Mouse (Mus musculus) midbrain, embryonic 10.5 days (tissue): ENCODE measurements around the gene Slc15a2. TPM values are rescaled to one million over a fixed set of nuclear protein-coding genes. Genes with fewer than 3 reads are reported as not detected.

Experiments
- DNase-seq: peaks from one replicate; pipeline ENCODE4 v3.0.0-alpha.2; 2017; ENCODE audit warnings: low spot score
- H3K27ac ChIP-seq: fragments of 300-500 bp; sonication (generic); replicated peaks from 2 replicates; pipeline ENCODE4 v1.5.1; 2016; ENCODE audit warnings: mild to moderate bottlenecking
- H3K27me3 ChIP-seq: fragments of 300-500 bp; sonication (generic); 2 replicates; pipeline ENCODE4 v1.6.1; 2016; ENCODE audit warnings: low read depth, mild to moderate bottlenecking; ENCODE audit not compliant: poor library complexity, severe bottlenecking
- H3K36me3 ChIP-seq: fragments of 300-500 bp; sonication (generic); 2 replicates; pipeline ENCODE4 v1.6.1; 2016; ENCODE audit warnings: mild to moderate bottlenecking, moderate library complexity
- H3K4me1 ChIP-seq: fragments of 300-500 bp; sonication (generic); 2 replicates; pipeline ENCODE4 v1.6.1; 2016
- H3K4me3 ChIP-seq: fragments of 300-500 bp; sonication (generic); 2 replicates; pipeline ENCODE4 v1.5.1; 2016; ENCODE audit warnings: mild to moderate bottlenecking, moderate library complexity
- H3K9me3 ChIP-seq: fragments of 300-500 bp; sonication (generic); replicated peaks from 2 replicates; pipeline ENCODE4 v1.6.1; 2016; ENCODE audit warnings: mild to moderate bottlenecking
- WGBS: fragments of 180-500 bp; shearing (Covaris S2); methylation state at CpG from one replicate; pipeline ENCODE4 v1.1.7; 2016; 5-methylcytosine and 5-hydroxymethylcytosine counted together
- polyA plus RNA-seq: library from polyadenylated mRNA; unstranded; fragments of >200 nt; fragmentation: Nextera tagmentation; extraction: Ambion mirVana; gene quantifications from 2 replicates; pipeline ENCODE4 v1.2.1, GENCODE M21; 2016

Slc15a2 gene
- polyA plus RNA-seq, 1 experiment from 2014 or later: 1.1 TPM

DNA sequence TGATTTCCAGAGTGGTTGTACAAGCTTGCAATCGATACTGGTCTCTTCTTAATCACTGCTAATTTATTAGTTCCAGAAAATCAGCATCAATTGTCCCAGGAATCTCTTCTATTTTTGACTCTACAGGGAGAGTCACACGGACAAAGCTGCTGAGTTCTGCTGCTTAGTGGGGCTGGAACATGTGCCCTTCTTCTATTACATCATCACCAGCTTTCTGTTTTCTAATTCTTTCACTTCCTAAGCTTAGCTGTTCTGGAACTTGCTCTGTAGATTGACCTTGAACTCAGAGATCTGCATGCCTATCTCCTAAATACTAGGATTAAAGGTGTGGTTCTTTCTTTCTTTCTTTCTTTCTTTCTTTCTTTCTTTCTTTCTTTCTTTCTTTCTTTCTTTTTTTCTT is 13.6 kb upstream of the Slc15a2 start:
- no peaks in the 10 kb centered on the region for H3K27me3 ChIP-seq
- no peak overlapping the region for H3K27ac ChIP-seq
- DNase-seq: no peak
- 81% methylated on average over 2 of the region's 2 CpGs for WGBS
- H3K9me3 ChIP-seq: peaks cover 3% of the 10 kb centered on the region; the same call in 1 of the 2 replicates
- no peak overlapping the region for H3K4me3 ChIP-seq
- H3K36me3 ChIP-seq: no peaks in the 10 kb centered on the region
- no peaks in the 10 kb centered on the region for H3K4me1 ChIP-seq

DNA sequence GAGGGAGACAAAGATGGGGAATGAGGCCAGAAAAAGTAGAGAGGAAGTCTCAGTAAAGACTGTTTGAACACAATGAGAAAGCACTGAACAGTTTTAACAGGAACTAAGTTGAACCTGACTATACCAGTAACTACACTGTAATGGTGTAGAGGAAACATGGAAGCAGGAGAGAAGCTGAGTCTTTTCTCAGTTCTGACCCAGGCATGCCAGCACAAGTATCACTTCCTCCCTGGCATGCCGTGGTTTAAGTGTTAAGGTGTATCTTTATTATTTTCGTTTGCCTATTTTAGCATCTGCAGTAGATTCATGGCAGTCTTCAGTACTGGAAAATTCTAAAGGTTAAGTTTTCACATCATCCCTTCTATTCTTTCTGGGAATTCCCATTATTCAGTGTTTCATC is 10.2 kb upstream of the Slc15a2 start:
- Histone ChIP-seq H3K9me3 (no peaks in the 10 kb centered on the region), H3K4me3 (no peak overlapping the region), H3K4me1 (no peaks in the 10 kb centered on the region), H3K27ac (no peak overlapping the region), H3K36me3 (no peaks in the 10 kb centered on the region), H3K27me3 (no peaks in the 10 kb centered on the region)
- 90% methylated on average over 2 of the region's 2 CpGs for WGBS
- DNase-seq: no peak

DNA sequence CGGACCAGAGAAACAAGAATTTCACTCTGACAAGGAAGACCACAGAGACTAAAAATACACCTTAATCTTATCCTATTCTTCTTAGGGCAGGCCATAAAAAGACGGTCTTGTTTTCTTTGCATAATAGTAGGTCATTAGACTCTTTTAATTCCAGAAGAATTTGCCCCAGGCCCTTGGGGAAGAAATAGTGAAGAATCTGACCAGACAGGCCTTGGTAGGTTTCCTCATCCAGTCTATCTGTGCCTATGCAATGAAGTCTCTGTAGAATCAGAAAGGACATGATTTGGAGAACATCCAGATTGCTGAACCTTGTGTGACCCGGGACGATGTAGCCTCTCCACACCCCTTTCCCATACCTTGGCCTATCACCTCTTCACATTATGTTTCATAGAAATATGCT is 5.4 kb upstream of the Slc15a2 start:
- Histone ChIP-seq H3K9me3 (no peaks in the 10 kb centered on the region), H3K27ac (no peak overlapping the region), H3K4me3 (no peak overlapping the region), H3K27me3 (no peaks in the 10 kb centered on the region), H3K4me1 (no peaks in the 10 kb centered on the region), H3K36me3 (no peaks in the 10 kb centered on the region)
- 91% methylated on average over 4 of the region's 4 CpGs for WGBS
- no peak for DNase-seq

DNA sequence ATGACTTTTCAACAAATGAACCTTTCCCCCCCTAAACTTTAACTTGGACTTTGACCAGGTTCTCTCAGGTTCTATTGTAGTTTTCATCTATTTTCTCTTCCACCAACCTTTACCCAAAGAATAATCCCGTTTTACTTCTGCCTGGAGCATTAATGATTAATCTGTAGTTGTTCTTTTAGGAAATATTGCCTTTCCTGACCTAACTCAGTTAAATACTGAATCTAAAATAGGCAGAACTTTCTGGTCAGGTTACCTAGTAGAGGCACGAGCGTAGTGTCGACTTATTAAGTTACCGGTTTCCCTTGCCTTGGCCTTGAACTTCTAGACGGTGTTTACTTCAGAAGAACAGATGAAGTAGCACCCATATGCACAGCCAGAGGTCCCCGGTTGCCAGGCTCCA is 1.7 kb upstream of the Slc15a2 start:
- DNase-seq: no peak
- Histone ChIP-seq H3K27ac (no peak overlapping the region), H3K27me3 (no peaks in the 10 kb centered on the region), H3K36me3 (no peaks in the 10 kb centered on the region), H3K4me3 (no peak overlapping the region), H3K4me1 (no peaks in the 10 kb centered on the region), H3K9me3 (no peaks in the 10 kb centered on the region)
- WGBS: 91% methylated on average over 7 of the region's 7 CpGs

DNA sequence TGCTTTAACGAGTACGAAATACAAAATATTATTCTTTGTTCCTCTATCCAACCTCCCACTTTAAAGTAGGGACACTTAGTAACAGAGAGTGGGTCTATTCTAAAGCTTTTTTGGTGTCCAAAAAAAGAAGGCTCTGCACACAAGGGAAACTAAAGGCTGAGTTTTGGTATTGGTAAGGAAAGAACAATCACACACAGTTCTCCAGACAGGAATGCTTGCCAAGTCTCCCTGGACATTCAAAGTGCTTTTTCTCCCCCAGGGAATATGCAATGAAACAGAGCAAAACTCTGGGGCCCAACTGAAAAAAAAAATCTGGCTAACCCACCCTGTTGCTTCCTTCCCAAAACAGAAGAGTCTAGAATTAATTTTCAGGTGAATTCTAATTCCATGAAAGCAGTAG is 616 bp downstream of the Slc15a2 start:
- no peaks in the 10 kb centered on the region for H3K9me3 ChIP-seq
- no peak for DNase-seq
- 96% methylated on average over 2 of the region's 2 CpGs for WGBS
- H3K4me1 ChIP-seq: no peaks in the 10 kb centered on the region
- no peaks in the 10 kb centered on the region for H3K36me3 ChIP-seq
- no peaks in the 10 kb centered on the region for H3K27me3 ChIP-seq
- no peak overlapping the region for H3K4me3 ChIP-seq
- H3K27ac ChIP-seq: no peak overlapping the region

DNA sequence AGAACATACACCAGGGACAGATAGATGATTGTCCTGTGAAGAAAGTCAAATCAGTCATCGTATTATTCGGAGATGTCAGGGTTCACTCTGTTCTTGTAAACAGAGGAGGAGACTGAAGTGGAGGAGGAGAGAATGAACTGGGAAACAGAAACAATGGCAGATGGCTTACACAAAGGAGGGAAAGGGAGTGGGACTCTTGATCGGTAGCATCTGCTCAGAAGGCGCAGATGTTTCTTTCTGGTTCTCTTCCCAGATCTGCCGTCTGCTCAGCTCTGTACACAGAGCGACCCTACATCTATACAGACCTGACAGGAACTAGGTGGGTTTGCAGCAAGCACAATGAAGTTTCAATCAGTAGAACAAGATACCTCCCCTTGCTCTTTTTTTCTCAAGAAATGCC is 9.1 kb downstream of the Slc15a2 start:
- H3K27me3 ChIP-seq: no peaks in the 10 kb centered on the region
- no peak overlapping the region for H3K27ac ChIP-seq
- no peak overlapping the region for H3K4me3 ChIP-seq
- no peaks in the 10 kb centered on the region for H3K36me3 ChIP-seq
- H3K4me1 ChIP-seq: peaks cover 5% of the 10 kb centered on the region; the same call in 1 of the 2 replicates
- DNase-seq: no peak
- H3K9me3 ChIP-seq: no peaks in the 10 kb centered on the region
- 79% methylated on average over 6 of the region's 6 CpGs for WGBS

DNA sequence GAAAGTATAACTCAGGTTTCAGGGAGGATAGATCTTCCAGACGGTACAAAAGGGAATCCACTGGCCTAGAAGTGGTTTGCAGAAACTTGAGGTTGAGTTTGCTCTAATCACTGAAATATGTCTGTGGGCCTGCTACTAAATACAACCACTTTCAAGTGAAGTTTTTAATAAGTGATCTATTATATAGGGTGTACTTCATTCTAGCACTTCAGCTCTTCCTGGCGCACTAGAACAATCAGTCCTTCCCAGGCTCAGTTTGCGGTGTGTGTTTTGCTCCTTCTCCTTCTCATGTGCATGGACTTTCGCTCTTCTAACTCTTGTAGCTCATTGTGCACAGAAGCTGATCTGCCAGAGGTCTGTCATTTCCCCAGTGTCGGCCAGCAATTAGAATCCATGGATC is 11.8 kb downstream of the Slc15a2 start:
- 95% methylated on average over 5 of the region's 5 CpGs for WGBS

DNA sequence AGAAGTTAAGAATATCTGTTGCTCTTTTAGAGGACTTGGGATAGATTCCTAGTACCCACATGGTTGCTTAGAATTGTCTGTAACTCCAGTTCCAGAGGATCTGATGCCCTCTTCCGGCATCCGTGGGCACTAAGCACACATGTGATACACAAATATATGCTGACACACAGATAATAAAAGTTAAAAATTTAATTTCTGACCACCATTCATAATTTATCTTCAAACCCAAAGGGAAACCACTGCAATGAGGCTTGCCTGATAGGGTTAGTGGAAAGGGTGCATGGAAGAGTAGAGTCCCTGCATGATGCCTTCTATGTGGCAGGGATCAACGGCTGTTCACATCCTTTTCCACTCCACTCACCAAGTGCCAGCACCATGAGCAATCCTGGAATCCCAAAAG is 13.1 kb downstream of the Slc15a2 start:
- DNase-seq: no peak
- H3K36me3 ChIP-seq: no peaks in the 10 kb centered on the region
- 95% methylated on average over 3 of the region's 3 CpGs for WGBS
- H3K27ac ChIP-seq: no peak overlapping the region
- H3K4me3 ChIP-seq: no peak overlapping the region
- H3K9me3 ChIP-seq: no peaks in the 10 kb centered on the region
- peaks cover 5% of the 10 kb centered on the region; the same call in 1 of the 2 replicates for H3K4me1 ChIP-seq
- H3K27me3 ChIP-seq: no peaks in the 10 kb centered on the region

More for the DNA sequence above, 11.8 kb downstream of the Slc15a2 start:
- no peak for DNase-seq
- no peaks in the 10 kb centered on the region for H3K36me3 ChIP-seq
- no peaks in the 10 kb centered on the region for H3K27me3 ChIP-seq
- H3K9me3 ChIP-seq: no peaks in the 10 kb centered on the region
- H3K27ac ChIP-seq: no peak overlapping the region
- no peak overlapping the region for H3K4me3 ChIP-seq
- H3K4me1 ChIP-seq: peaks cover 5% of the 10 kb centered on the region; the same call in 1 of the 2 replicates

DNA sequence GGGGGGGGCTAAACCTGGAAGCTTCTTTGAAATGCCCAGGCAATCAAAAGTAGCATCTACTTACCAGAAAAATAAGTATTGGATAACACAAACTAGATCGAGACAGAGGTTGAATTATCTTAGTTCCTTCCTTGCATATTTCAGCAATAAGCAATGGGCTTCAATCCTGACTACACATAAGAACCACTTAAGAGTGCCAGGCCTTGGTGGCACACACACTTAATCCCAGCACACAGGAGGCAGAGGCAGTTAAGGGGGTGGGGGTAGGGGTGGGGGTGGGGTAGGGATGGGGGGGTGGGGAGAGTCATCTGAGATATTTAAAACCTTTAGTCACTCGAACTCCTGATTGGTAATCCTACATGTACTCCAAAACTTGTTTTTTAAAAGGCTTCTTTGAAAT is 13.5 kb downstream of the Slc15a2 start:
- Histone ChIP-seq H3K9me3 (no peaks in the 10 kb centered on the region), H3K27ac (no peak overlapping the region), H3K4me3 (no peak overlapping the region), H3K4me1 (peaks cover 5% of the 10 kb centered on the region; the same call in 1 of the 2 replicates), H3K36me3 (no peaks in the 10 kb centered on the region), H3K27me3 (no peaks in the 10 kb centered on the region)
- WGBS: 67% methylated on average over 2 of the region's 2 CpGs
- DNase-seq: no peak

DNA sequence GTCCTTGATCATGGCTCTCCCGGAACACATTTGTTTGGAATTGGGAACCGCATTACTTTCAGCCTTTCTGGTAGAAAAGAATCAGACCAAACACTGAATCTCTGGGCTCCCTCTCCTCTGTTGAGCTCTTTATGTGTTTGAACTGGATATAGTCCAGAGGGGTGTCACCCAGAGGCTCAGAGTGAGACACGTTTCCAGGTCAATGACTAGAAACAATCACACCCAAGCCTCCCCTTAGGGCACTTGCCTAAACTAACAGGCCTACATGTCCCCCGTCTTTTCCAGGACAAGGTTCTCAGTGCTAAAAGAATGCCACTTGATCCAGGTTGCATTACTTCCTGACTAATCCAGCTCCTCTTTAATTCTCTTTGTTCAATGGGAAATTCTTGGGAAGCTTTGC is 13.9 kb downstream of the Slc15a2 start:
- 52% methylated on average over 4 of the region's 4 CpGs for WGBS
- no peak for DNase-seq
- Histone ChIP-seq H3K36me3 (no peaks in the 10 kb centered on the region), H3K27me3 (no peaks in the 10 kb centered on the region), H3K27ac (no peak overlapping the region), H3K9me3 (no peaks in the 10 kb centered on the region), H3K4me3 (no peak overlapping the region), H3K4me1 (peaks cover 5% of the 10 kb centered on the region; the same call in 1 of the 2 replicates)

DNA sequence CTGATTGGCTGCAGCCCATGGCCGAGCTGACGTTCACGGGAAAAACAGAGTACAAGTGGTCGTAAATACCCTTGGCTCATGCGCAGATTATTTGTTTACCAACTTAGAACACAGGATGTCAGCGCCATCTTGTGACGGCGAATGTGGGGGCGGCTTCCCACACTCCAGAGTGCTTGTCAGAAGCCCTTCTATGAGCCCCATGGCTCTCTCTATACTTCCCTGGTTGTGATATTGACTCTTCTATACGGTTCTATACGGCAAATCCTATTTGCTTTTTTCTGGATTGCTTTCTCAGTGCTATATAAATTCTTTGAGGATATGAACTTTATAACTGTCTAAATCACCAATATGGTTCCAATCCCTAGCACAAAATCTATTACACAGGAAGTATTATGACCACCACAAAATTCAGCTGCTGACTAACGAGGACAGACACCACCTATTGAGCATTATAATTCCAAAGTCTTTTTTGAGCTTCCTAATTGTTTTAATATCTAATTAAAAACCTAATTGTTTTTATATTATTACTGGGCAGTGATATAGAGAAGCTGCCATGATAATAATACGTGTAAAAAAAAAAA is 14.5 kb downstream of the Slc15a2 start:
- Histone ChIP-seq H3K9me3 (no peaks in the 10 kb centered on the region), H3K27me3 (no peaks in the 10 kb centered on the region), H3K36me3 (no peaks in the 10 kb centered on the region), H3K4me1 (peaks cover 5% of the 10 kb centered on the region; the same call in 1 of the 2 replicates), H3K4me3 (no peak overlapping the region), H3K27ac (no peak overlapping the region)
- DNase-seq: no peak
- WGBS: 73% methylated on average over 9 of the region's 13 CpGs

DNA sequence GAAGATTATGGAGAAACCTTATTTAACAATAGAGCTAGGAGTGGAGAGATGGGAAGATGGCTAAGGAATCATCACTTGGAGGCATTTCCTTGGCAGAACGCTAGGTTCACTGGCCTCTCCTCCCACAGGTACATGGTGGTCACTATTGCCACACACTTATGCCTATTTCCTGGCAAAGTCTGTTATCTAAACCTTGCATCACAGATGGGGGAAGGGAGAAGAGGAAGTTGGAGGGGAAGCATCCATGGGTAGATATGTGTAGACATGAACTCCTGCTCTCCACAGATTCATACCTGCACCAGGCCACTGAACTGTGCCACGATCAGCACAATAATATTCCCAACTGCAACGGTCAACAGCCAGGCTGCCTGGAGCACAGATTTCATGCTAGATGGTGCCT is 32.8 kb downstream of the Slc15a2 start:
- Histone ChIP-seq H3K27me3 (no peaks in the 10 kb centered on the region), H3K4me1 (no peaks in the 10 kb centered on the region), H3K4me3 (no peak overlapping the region), H3K9me3 (no peaks in the 10 kb centered on the region), H3K27ac (no peak overlapping the region), H3K36me3 (no peaks in the 10 kb centered on the region)
- WGBS: 82% methylated on average over 3 of the region's 3 CpGs
- DNase-seq: no peak

DNA sequence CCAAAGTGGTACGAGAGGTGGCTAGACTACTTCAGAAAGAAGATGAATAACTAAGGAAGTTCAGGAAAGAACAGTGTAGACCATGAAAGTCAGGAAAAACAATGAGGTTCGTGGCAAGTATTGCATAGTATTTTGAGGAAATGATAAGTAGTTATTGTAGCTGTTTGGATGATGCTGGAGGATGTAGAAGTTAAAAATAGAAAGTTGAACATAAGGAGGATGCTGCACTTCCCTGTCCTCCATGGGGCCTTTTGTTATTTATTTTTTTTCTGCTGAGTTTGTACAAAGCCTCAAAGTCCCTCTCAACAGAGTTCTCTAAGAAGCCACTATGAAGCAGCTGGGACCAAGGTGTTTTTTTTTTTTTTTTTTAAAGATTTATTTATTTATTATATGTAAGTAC is 37.0 kb downstream of the Slc15a2 start:
- Histone ChIP-seq H3K27me3 (no peaks in the 10 kb centered on the region), H3K9me3 (no peaks in the 10 kb centered on the region), H3K27ac (no peak overlapping the region), H3K4me3 (no peak overlapping the region), H3K36me3 (no peaks in the 10 kb centered on the region), H3K4me1 (no peaks in the 10 kb centered on the region)
- WGBS: 77% methylated on average over 2 of the region's 2 CpGs
- no peak for DNase-seq

DNA sequence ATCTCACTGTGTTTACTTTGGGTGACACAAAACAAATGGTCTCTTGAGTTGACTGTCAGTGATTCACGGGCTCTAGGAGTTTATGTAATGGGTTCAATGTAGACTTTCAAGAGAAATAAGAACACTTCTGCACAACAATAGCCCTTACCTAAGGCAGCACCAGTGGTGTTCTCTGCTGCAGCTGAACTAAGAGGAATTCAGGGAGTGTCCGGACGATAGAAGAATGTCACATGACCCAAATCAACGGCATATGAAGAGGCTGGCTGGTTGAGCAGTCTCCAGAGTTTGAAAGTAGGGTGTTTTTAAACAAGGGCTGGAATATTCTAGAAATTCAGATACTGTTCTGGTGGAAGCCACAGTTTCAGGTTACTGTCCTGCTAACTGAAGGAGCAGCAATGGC is 37.7 kb downstream of the Slc15a2 start:
- 90% methylated on average over 4 of the region's 4 CpGs for WGBS
- Histone ChIP-seq H3K4me3 (no peak overlapping the region), H3K27ac (no peak overlapping the region), H3K27me3 (no peaks in the 10 kb centered on the region), H3K9me3 (no peaks in the 10 kb centered on the region), H3K36me3 (no peaks in the 10 kb centered on the region), H3K4me1 (no peaks in the 10 kb centered on the region)
- DNase-seq: no peak
